Mouse (Mus musculus): ENCODE measurements around the gene Prcd.
"Not testable (repeated sequence)": the region's sequence is repeated elsewhere in the genome, so short reads cannot be mapped to it uniquely, and the experiment has no call there.

The Prcd gene

DNA sequence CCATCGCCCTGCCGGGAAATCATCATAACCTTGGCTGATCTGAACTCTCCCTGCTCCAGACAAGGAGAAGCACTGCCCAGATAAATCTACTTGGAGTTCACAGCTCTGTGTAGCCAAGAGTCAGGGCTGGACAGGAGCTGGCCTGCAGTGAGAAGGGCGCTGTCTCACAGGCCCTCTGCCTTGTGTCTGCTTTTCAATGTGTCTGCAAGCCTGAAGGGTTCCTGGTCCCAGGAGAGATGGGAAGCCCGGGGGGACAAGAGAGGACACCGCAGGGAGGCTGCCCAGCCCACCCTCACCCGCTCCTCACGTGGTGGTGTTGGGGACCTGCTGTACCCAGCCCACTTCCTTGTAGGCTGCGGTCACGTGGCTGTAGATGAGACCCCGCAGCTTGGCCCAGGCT, 4.4 kb upstream of the Prcd start:
- no peak for DNase-seq (ENCODE audit: low spot score in 2 of 2)

DNA sequence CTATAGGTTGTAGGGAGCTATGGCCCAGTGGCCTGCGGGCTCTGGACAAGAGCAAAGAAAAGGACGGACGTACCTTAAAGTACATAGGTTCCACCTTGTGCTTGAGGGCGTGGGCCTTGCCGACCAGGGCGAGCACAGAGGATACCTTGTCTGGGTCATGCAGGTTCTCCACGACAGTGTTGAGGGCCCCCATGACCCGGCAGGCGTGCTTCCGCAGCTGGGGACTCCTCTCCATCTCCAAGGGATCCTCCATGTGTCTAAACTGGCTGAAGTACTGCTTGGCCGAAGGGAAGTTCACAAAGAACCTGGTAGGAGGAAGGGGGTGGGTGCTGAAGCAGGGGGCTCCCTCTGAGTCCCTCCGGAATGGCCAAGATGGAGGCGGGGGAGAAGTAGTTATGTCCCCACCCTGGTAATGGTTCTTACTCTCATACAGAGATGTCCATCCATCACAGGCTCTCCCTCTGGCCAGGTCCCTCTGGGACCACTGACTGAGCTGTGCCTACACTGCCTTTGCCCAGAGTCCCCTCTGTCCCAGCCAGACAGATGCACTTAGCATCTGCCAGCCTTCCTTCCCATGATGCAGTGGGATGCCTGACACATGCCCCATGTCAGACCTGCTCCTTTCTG, 3.5 kb upstream of the Prcd start:
- DNase-seq (ENCODE audit: low spot score in 2 of 2), result no peak

DNA sequence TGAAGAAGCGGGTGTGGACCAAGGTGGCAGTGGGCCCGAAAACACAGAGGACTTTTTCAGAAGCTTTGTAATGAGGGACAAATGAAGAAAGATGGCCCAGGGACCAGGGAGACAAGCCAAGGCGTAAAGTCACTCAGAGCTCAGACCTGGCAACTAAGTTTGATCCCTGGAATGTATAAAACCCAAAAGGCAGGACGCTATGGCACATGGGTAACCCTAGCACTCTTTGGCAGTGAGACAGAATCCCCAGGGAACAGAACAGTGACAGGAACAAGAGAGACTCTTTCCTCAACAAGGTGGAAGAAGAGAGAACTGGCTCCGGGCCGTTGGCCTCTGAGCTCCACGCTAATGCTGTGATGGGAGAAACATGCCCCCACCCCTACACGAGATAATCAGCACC, 2.5 kb upstream of the Prcd start:
- no peak for DNase-seq (ENCODE audit: low spot score in 2 of 2)

DNA sequence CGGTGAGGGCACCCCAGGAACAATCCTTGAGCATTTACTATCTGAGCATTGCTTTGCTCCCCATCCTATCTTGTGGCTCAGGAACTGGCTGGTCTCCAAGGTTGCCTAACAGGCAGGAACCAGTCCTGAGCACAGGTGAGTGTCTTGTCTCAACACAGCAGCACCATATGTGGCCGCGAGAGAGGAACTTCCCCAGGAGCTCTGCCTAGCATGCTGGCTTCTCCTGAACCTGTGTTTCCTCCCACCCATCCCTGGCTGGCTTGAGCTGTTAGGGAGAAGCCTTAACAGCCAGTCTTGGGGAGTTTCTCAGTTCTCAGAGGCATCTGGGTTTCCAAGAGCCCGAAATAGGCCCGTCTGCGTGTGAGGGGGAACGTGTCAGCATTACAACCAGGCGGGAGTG, 2.0 kb upstream of the Prcd start:
- no peak for DNase-seq (ENCODE audit: low spot score in 2 of 2)

DNA sequence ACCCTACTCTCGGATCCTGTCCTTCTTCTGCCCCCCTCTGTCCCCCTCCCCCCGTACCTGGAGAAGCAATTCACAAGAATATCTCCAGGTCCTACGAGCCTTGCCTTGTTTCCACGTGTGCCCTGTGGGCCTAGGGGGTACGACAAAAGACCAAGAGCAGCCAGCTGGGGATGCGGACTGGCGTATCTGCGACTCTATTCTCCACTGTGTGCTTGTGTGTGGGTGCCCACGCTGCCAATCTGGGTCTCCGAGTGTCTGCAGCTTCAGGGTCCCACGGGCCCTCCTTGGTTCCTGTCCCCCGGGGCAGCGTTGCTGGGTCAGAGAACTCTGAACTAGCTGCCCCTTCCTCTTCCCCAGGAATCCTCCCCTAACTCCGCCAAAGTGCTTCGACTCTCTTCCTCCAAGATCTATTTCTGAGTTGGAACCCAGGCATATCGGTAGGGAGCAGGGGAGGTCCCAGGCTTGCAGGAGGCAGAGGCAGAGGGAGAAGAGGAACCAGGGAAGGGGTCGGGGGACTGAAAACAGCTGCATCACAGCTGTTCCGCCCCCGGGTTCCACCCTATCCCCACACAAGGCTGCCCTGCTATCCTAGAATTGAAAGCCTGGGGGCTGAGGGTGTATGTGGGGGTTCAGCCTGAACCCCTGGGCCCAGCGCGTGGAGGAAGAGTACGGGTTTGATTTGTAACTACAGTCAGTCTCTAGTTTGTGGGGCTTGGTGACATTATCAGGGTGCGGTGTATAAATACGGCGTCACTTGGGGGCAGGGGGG, 820 bp upstream of the Prcd start:
- no peak for DNase-seq (ENCODE audit: low spot score in 2 of 2)

DNA sequence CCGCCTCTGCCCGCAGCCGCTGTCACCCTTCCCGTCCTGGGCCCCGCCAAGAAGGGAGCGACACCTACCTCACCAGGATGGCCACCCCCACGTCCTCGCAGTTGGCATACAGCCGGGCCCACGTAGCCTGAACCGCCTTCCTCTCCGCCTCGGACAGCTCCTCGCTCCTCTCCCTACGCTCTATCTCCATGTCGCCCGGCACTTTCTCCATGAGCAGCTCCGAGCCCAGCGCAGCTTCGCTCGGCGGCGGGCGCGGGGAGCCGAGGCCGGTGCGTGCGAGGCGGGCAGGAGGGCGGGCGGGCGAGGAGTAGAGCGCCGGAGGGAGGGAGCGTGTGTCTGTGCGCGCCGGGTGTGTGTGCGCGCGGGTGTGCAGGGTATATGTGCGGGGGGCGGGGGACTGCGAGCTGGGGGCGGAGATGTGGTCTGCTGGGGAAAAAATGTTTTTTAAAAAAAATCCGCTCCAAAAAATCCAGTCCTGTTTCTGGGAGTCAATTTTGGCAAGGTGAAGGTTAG, 431 bp downstream of the Prcd start:
- DNase-seq (ENCODE audit: low spot score in 2 of 2), result no peak

DNA sequence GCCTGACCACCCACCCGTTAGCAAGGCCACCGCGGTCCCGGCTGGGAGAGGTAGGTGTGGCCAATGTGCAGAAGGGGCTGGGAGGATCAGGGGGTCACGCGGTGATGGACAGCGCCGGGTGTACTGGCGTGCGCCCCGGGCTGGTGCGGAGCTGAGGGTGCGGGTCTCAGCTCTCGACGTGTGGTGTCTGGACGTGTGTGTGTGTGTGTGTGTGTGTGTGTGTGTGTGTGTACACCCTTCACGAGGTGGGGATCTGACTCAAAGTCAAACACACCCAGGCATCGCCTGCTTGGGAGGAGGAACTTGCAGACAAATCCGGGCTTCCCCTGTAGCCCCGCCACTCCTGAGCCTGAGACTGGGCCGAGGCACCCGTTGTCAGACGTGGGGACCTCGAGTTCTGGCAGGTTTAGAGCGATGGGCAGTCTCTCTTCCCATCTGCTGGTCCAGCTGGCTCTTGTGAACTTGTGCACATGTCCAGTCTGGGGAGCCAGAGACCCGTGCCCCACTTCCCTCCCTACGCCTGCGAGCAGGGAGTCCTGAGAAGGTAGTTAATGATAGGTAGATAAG, 1.0 kb downstream of the Prcd start, which contains the start of gene Cygb:
Gene Cygb, minus strand, starts transcription at position 59 of the 567 bp plus-strand sequence.
- no peak for DNase-seq (ENCODE audit: low spot score in 2 of 2)

DNA sequence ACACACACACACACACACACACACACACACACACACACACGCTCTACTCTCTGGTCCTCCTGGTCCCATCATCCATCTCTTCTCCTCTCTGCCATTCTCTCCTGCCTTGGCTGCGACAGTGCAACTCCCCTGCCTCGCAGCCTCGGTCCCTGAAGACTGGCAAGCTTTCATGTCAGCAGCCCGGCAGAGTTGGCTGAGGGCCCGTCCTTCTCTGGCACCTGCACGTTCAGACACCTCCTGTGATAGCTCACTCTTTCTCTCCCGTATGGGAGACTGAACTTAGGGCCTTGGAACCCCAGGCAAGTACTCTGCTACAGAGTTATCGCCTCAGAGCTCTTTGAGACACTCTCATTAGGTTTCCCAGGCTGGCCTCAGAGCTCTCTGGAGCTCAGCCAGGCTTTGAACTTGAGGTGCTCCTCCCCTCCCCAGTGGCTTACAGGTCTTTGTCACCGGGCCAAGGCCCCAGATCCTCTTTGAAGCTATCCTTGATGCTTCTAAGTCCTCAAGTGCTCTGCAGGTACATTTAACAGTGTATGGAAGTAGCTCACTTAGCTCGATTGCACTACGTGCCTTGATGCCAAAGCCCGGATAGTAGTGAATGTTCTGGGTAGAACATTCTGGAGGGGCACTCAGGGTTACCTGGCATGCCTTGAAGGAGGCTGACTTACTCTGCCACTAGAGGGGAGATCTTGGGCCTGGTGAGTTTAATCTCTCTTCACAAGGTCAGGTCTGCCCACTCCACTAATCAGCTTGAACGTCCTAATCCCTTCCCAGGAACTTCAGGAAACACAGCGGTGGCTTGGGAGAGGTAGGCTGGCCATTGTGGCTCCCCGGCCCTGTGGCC, 3.2 kb downstream of the Prcd start:
- no peak for DNase-seq (ENCODE audit: low spot score in 2 of 2)

DNA sequence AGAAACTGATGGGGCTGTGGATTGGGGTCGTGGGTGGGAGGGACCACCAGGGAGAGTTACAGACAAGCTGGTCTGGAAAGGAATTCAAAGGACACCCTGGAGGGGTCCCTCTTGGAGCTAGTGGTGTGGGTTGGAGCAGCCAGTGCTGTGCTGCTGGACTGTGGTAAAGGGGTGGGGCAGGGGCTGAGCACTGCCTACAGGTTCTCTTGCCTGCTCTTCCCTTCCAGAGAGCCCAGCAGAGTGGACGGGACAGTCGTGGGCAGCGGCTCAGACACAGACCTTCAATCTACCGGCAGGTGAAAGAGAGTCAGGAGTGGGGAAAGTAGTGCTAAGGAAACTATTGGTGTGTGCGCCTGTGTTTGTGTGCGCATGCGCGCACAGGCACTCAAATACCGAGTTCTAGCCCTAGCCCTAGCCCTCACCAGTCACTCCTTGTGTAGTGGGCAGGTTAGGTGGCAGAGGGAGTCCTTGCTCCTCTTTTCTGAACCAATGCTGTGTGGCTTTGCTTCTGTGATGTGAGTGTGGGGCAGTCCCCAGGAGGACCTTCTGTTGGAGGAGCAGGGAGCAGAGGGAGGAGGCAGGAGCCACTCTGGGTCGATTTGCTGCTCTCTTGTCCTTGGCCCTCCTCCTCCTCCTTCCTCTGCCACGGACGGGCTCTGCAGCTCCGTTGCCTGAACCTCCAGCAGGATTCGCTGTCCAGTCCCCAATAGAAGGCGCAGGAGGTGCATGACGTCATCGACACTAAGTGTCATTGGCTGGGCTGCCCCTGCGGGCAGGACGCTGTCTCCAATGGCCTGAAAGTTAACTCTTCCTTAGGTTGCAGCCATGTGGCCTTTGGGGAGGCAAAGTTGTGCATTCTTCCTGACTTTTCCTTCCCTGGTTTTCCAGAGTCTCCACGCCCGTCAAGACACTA, 4.2 kb downstream of the Prcd start:
- DNase-seq (ENCODE audit: low spot score in 2 of 2), result peak; percentile 63 to 66

DNA sequence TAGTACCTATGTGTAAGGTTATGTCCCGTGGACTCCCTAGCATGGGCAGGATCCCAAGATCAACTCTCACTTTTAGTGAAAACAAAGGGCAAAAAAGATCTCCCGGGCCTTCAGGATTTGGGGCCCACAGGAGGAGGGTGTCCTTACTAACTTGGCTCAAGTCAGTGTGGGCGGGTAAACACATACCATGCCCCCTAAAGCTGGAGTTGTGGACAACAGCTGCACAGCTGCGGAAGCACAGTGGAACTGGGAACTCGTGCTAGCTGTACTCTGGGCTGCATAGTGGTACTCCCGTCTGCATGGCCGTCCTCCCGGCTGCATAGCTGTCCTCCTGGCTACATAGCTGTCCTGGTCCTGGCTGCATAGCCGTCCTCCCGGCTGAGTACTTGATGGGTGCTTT, 4.9 kb downstream of the Prcd start:
- no peak for DNase-seq (ENCODE audit: low spot score in 2 of 2)

DNA sequence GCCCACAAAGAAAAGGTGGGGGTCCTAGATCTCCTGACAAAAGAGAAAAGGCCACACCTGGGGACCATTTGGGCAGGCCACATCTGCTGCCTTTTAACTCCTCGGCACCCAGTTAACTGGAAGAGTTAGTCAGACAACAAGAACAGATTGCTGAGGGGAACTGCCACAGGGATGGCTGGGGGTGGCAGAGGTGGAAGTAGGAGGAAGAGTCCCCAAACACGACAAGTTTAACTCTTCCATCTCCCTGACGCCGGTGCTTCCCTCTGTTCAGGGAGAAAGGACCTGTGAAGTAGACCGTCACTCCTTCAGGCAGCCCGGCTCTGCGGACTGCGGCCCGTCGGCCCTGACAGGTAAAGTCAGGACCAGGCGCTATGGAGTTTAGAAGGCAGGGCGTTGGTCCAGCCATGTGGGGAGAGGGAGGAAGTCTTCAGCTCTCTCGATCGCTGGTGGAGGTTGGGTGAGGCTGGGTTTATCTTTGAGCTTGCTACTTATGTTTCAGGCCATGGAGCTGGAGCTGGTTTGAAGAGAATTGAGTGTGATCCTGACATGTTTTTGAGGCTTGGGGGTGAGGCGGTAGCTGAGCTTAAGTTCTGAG, 5.8 kb downstream of the Prcd start:
- DNase-seq (ENCODE audit: low spot score in 2 of 2), result no peak

DNA sequence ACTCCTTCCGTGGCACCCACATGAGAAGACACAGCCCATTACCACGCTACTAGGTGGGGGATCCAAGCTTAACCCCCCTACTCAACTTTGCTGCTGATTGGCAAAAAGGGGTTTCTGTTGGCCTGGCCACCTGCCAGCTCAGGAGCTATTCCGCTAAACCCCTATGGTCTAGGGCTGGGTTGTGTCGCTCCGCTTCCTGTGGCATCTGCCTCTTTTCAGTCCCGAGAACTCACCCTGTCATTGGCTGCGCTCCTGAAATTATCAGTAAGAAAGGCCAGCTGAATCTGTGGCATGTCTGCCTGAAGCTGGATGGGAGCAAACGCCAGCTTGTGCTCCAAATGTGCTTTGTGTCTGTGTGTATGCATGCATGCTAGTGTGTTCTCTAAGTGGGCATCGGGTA, 6.8 kb downstream of the Prcd start:
- no peak for DNase-seq (ENCODE audit: low spot score in 2 of 2)

DNA sequence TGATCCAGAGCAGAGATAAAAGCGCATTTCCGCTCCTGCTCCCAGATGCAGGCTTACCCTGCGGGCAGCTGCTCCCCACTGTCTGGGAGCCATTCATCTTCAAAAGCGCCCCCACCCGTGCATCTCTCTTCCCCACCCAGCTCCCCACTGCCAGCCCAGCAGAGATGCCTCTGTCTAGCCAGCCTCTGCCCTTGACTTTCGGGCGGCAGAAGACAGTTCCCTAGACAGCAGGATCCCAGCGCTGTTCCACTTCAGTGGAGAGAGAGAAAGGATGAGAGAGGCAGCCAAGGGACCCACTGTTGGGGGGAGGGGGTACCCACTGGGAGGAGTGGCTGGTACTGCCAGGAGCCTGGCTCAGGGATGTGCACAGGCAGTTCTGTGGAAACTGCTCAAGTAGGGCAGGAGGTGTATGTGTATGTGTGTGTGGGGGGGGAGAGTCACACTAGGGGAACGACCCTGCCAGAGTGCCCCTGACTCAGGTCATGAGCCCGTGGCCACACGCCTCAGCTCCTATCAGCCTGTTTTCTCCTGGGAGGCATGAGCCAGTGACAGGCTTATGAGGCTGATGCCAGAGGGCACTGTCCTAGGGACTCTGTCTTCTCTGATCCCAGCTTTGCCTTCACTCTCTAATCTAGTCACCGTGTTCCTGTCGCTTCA, 8.1 kb downstream of the Prcd start:
- DNase-seq (ENCODE audit: low spot score in 2 of 2), result no peak

DNA sequence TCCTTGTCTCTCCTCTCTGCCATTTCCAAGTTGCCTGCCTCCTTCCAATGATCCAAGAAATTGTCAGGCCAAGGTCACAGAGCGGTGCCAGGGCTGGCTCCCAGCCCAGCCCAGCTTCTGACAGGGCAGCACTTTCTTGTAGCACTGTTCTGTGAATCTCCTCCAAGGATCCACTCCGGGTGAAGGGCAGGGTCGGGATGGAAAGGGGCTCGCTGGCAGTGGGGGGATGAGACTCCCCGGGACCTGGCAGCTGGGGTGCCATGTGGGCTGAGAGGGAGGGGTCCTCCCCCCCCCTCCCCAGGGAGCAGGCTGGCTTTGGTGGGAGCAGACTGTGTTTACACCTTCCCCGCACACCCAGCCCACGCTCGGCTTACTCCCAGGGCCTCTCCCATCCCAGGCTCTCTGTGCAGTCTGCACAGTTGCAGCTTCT, 8.6 kb downstream of the Prcd start:
- no peak for DNase-seq (ENCODE audit: low spot score in 2 of 2)

DNA sequence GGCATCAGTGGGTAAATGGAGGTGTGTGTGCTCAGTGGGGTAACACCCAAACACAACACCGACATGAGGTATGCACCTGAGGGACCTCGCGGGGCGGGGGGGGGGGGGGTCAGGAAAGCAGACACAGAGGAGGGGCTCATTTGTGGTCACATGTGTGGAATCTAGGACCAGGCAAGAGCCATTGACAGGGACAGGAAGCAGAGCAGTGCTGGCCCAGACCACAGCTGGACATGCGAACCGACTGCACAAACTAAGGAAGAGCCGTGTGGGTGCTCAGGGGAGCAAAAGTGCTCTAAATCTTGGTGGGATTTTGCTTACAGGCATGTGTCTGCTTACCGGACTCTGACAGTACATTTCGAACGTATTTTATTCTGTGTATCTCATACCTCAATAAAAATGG, 12.0 kb downstream of the Prcd start:
- no peak for DNase-seq (ENCODE audit: low spot score in 2 of 2)

DNA sequence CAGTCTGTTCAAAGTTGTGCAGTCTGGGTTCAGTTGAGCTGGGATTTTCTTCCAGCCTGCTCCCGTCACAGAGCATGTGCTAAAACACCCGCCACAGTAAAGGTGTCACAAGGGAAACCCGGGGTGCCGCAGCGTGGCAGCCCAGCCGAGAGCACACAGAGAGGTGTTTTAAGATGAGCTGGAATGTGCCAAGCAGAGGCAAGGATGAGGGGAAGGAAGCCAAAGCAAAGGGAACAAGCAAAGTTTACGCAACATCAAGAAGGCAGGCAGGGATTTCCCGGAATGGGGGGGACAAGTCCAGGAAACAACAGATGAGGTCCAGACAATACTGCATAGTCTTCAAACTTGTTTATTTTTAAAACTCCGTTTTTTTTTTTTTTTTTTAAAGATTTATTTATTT, 13.2 kb downstream of the Prcd start:
- no peak for DNase-seq (ENCODE audit: low spot score in 2 of 2)

DNA sequence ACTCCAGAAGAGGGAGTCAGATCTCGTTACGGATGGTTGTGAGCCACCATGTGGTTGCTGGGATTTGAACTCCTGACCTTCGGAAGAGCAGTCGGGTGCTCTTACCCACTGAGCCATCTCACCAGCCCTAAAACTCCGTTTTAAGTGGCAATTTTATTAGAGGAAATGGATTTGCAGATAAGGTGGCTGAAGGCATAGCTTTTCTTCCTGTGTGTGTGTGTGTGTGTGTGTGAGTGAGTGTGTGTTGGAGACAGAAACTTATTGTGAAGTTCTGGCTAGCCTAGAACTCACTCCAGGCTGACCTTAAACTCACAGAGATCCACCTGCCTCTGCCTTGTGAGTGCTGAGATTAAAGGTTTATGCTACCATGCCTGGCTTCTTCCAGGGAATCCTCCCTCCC, 13.7 kb downstream of the Prcd start:
- not testable (repeated sequence) for DNase-seq (ENCODE audit: low spot score in 2 of 2)

DNA sequence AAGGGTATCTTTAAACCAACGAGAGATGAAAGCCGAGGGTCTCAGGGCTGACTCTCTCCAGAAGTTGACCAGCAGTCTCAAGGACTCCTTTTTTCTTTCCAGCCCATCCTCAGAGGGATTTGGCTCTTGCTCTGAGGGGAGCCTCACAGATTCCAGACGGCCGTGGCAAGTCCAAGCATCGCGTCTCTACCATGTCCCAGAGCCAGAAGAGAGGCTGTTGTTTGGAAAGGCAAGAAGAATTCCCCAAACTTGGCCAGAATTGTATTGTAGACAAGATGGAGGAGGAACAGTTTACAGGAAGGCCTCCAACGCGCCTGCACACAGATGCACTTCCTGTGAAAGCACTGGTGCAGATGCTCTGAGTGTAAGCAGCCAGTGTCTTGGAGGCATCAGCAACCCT, 14.6 kb downstream of the Prcd start:
- no peak for DNase-seq (ENCODE audit: low spot score in 2 of 2)

DNA sequence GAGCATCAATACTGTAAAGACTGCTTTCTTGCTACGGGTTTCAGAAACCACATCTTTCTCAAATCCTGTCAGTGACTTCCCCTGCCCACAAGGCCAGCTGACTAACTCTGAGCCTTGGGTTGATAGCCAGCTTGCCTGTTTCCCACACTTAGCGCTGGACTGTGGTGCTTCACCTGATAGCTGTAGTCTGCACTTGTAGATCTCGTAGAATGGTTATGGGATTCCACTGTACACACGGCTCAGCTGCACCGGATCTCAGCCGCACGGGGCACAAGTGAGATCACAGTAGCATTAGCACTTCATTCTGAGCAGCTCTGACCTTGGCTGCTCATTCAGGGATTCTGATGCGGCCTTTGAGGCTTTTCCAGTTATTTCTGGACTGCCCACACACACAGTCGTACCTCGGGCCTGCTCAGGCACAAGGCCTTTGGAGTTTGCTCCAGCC, 15.1 kb downstream of the Prcd start:
- DNase-seq (ENCODE audit: low spot score in 2 of 2), result no peak

DNA sequence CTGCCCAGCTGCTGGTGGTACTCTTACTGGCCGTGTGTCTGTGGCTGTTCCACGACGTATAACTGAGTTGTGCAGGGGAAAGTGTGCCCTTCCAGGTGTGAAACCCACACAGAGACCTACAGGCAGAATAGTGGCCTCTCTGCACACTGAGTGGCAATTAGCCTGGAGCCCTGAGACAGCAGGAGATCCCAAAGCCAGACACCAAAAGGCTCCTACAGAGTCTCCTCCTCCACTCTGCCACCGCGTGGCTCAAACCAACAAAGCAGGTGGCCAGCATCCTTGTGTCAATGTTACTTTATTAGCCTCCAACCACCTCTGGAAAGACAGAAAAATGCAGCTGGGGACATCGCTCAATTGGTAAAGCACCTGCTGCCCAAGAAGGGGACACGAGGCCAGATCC, 15.5 kb downstream of the Prcd start:
- no peak for DNase-seq (ENCODE audit: low spot score in 2 of 2)
